Comparison of ENCODE assay signal across 8 mouse cellular contexts in genomic region chr17:88440285-88441000, GRCm38 (mm10). TPM values are rescaled to one million over a fixed set of nuclear protein-coding genes. Genes with fewer than 3 reads are reported as not detected.
DNase-seq lines count a peak whose midpoint lies in the region; ATAC-seq lines count a peak whose summit lies in the region.

TSS of gene Foxn2 (plus strand) at chr17:88440711.

- peak; percentile 90 for ATAC-seq in common myeloid progenitor, adult 5-6 weeks (replicated peaks; ENCODE audit: low read depth, poor library complexity, severe bottlenecking)
- peak; percentile 82 for ATAC-seq in megakaryocyte progenitor cell, adult 5-6 weeks (replicated peaks; ENCODE audit: poor library complexity)

- DNase-seq in ZHBTc4 (ENCODE audit: low read depth, low spot score): peak; percentile 99
- DNase-seq in gastrocnemius, adult 8-10 months (ENCODE audit: low spot score in 2 of 2): peak; percentile 81 to 90
- DNase-seq in induced T-regulatory cell, adult 2 months (ENCODE audit: low read depth): peak; percentile 98
- DNase-seq in left cerebral cortex, adult 9 months (ENCODE audit: low spot score in 2 of 2): peak; percentile 62 to 84
- DNase-seq in right cerebral cortex, postnatal 14 days: peak; percentile 92
- DNase-seq in urinary bladder, postnatal 36 days (ENCODE audit: low spot score in 2 of 2): peak; percentile 89 to 94

RNA-seq across cellular contexts. Expression of gene Foxn2, which starts in this region (rescaled TPM):
- total RNA-seq in common myeloid progenitor, adult 5-6 weeks (2017): 43.5 and 46.0 TPM in 2 replicates
- 10 to 100 TPM; 11.6 to 15.9 (median 14.5) TPM for total RNA-seq in gastrocnemius, adult 8-10 months (2022)
- 36.1 and 38.4 TPM in 2 replicates for total RNA-seq in megakaryocyte progenitor cell, adult 5-6 weeks (2015)
- 47.7 and 50.8 TPM in 2 replicates for total RNA-seq in megakaryocyte progenitor cell, adult 5-6 weeks (2017)

Comparison
In these comparisons a context has a peak if more than half of its experiments do, and no peak if none do; other contexts are left out.
1. Peak in every context shown above with its lines: DNase-seq and ATAC-seq.